Mouse (Mus musculus) hematopoietic multipotent progenitor cell, adult 10-12 weeks (in vitro differentiated cells): Measurements from ENCODE around the gene Scg2. TPM values are rescaled to one million over a fixed set of nuclear protein-coding genes. Genes with fewer than 3 reads are reported as not detected.

ENCODE experiments used
- polyA plus RNA-seq: library from polyadenylated mRNA; stranded (reverse); fragments of >175 nt; gene quantifications from 2 replicates; pipeline ENCODE4 v1.2.3, GENCODE M21; 2012; ENCODE audit warnings: low replicate concordance

Scg2 gene
- polyA plus RNA-seq = not detected in 2 replicates

GRCm38 (mm10) chr1:79439609-79440308 is at the start of gene Scg2:
TSS of gene Scg2 (minus strand) at chr1:79440120.

Other genes starting within 250 kb of the Scg2 start
- gene Ap1s3, start 231.9 kb upstream of the Scg2 start, polyA plus RNA-seq = 10.2 and 44.4 TPM in 2 replicates